Mouse (Mus musculus): ENCODE results near the gene Fry. TPM values are rescaled to one million over a fixed set of nuclear protein-coding genes. Genes with fewer than 3 reads are reported as not detected.

Fry gene
- polyA plus RNA-seq, 1 experiment from 2014 or later, result 8.6 TPM

- no peaks in the 10 kb centered on the region for H3K9me3 ChIP-seq
- no peak overlapping the region for H3K27ac ChIP-seq
- WGBS, result 64% methylated on average over 7 of the region's 7 CpGs
- H3K9ac ChIP-seq, result no peak overlapping the region
- H3K27me3 ChIP-seq (replicated peaks), result no peaks in the 10 kb centered on the region
- H3K36me3 ChIP-seq, result no peaks in the 10 kb centered on the region
- H3K4me1 ChIP-seq, result no peaks in the 10 kb centered on the region; the same call in 1 of the 2 replicates
- ATAC-seq (ENCODE audit: insufficient read depth, low FRiP score, low read depth), result peak; percentile 18; the same call in 1 of the 2 replicates
- H3K4me2 ChIP-seq, result no peak overlapping the region
- H3K4me3 ChIP-seq (replicated peaks), result no peak overlapping the region
Observed at GRCm38 (mm10) chr5:150287949-150288348, 169.5 kb downstream of the Fry start.

- no peak overlapping the region for H3K9ac ChIP-seq
- no peak overlapping the region for H3K4me2 ChIP-seq
- WGBS, result 75% methylated on average over 8 of the region's 8 CpGs
- H3K9me3 ChIP-seq, result no peaks in the 10 kb centered on the region
- H3K4me3 ChIP-seq (replicated peaks), result no peak overlapping the region
- H3K4me1 ChIP-seq, result no peaks in the 10 kb centered on the region; the same call in 1 of the 2 replicates
- H3K27me3 ChIP-seq (replicated peaks), result no peaks in the 10 kb centered on the region
- no peak overlapping the region for H3K27ac ChIP-seq
- no peaks in the 10 kb centered on the region for H3K36me3 ChIP-seq
- no peak for ATAC-seq (ENCODE audit: insufficient read depth, low FRiP score, low read depth)
Observed at GRCm38 (mm10) chr5:150289611-150290010, 171.2 kb downstream of the Fry start.

GRCm38 (mm10) chr5:150290494-150291199 is 172.2 kb downstream of the Fry start:
- Histone ChIP-seq H3K4me1 (peaks cover 8% of the 10 kb centered on the region), H3K27ac (no peak overlapping the region), H3K9me3 (no peaks in the 10 kb centered on the region), H3K4me2 (no peak overlapping the region), H3K9ac (no peak overlapping the region), H3K27me3 (replicated peaks) (no peaks in the 10 kb centered on the region), H3K36me3 (no peaks in the 10 kb centered on the region), H3K4me3 (replicated peaks) (no peak overlapping the region)
- ATAC-seq (ENCODE audit: insufficient read depth, low FRiP score, low read depth), result no peak
- WGBS, result 76% methylated on average over 4 of the region's 4 CpGs

- H3K9me3 ChIP-seq, result no peaks in the 10 kb centered on the region
- H3K9ac ChIP-seq, result no peak overlapping the region
- H3K27me3 ChIP-seq (replicated peaks), result no peaks in the 10 kb centered on the region
- ATAC-seq (ENCODE audit: insufficient read depth, low FRiP score, low read depth), result no peak
- H3K4me1 ChIP-seq, result peaks cover 9% of the 10 kb centered on the region
- 82% methylated on average over 6 of the region's 6 CpGs for WGBS
- H3K36me3 ChIP-seq, result no peaks in the 10 kb centered on the region
- H3K4me2 ChIP-seq, result no peak overlapping the region
- H3K27ac ChIP-seq, result no peak overlapping the region
- no peak overlapping the region for H3K4me3 ChIP-seq (replicated peaks)
Observed at GRCm38 (mm10) chr5:150291216-150291615, 172.8 kb downstream of the Fry start.

GRCm38 (mm10) chr5:150292186-150292585 is 173.7 kb downstream of the Fry start:
- Histone ChIP-seq H3K9ac (no peak overlapping the region), H3K27me3 (replicated peaks) (no peaks in the 10 kb centered on the region), H3K4me1 (peaks cover 9% of the 10 kb centered on the region), H3K4me3 (replicated peaks) (no peak overlapping the region), H3K36me3 (no peaks in the 10 kb centered on the region), H3K4me2 (no peak overlapping the region), H3K27ac (no peak overlapping the region), H3K9me3 (no peaks in the 10 kb centered on the region)
- WGBS, result 28% methylated on average over 3 of the region's 3 CpGs
- ATAC-seq (ENCODE audit: insufficient read depth, low FRiP score, low read depth), result no peak

GRCm38 (mm10) chr5:150294306-150294705 is 175.9 kb downstream of the Fry start:
- Histone ChIP-seq H3K36me3 (no peaks in the 10 kb centered on the region), H3K4me2 (no peak overlapping the region), H3K4me3 (replicated peaks) (no peak overlapping the region), H3K9me3 (no peaks in the 10 kb centered on the region), H3K4me1 (peaks cover 9% of the 10 kb centered on the region), H3K27me3 (replicated peaks) (no peaks in the 10 kb centered on the region), H3K27ac (no peak overlapping the region), H3K9ac (no peak overlapping the region)
- 77% methylated on average over 11 of the region's 11 CpGs for WGBS
- no peak for ATAC-seq (ENCODE audit: insufficient read depth, low FRiP score, low read depth)

- Histone ChIP-seq H3K9ac (no peak overlapping the region), H3K36me3 (no peaks in the 10 kb centered on the region), H3K4me2 (no peak overlapping the region), H3K27ac (peak overlapping the region; percentile 72), H3K9me3 (no peaks in the 10 kb centered on the region), H3K4me3 (replicated peaks) (no peak overlapping the region), H3K4me1 (peaks cover 9% of the 10 kb centered on the region), H3K27me3 (replicated peaks) (no peaks in the 10 kb centered on the region)
- no peak for ATAC-seq (ENCODE audit: insufficient read depth, low FRiP score, low read depth)
- WGBS, result 50% methylated on average over 11 of the region's 11 CpGs
Observed at GRCm38 (mm10) chr5:150295096-150295495, 176.7 kb downstream of the Fry start.

GRCm38 (mm10) chr5:150298969-150299368 is 180.5 kb downstream of the Fry start:
- H3K9me3 ChIP-seq, result no peaks in the 10 kb centered on the region
- peaks cover 9% of the 10 kb centered on the region; the same call in 1 of the 2 replicates for H3K4me1 ChIP-seq
- 74% methylated on average over 6 of the region's 6 CpGs for WGBS
- no peak overlapping the region for H3K9ac ChIP-seq
- H3K27ac ChIP-seq, result no peak overlapping the region
- no peak for ATAC-seq (ENCODE audit: insufficient read depth, low FRiP score, low read depth)
- no peaks in the 10 kb centered on the region for H3K27me3 ChIP-seq (replicated peaks)
- no peaks in the 10 kb centered on the region for H3K36me3 ChIP-seq
- no peak overlapping the region for H3K4me3 ChIP-seq (replicated peaks)
- H3K4me2 ChIP-seq, result no peak overlapping the region

GRCm38 (mm10) chr5:150302123-150302522 is 183.7 kb downstream of the Fry start:
- Histone ChIP-seq H3K27ac (no peak overlapping the region), H3K4me3 (replicated peaks) (no peak overlapping the region), H3K4me2 (no peak overlapping the region), H3K36me3 (no peaks in the 10 kb centered on the region), H3K9ac (no peak overlapping the region), H3K4me1 (no peaks in the 10 kb centered on the region), H3K27me3 (replicated peaks) (no peaks in the 10 kb centered on the region), H3K9me3 (no peaks in the 10 kb centered on the region)
- ATAC-seq (ENCODE audit: insufficient read depth, low FRiP score, low read depth), result no peak
- 84% methylated on average over 2 of the region's 2 CpGs for WGBS

- Histone ChIP-seq H3K9me3 (no peaks in the 10 kb centered on the region), H3K9ac (no peak overlapping the region), H3K4me2 (no peak overlapping the region), H3K4me1 (no peaks in the 10 kb centered on the region), H3K4me3 (replicated peaks) (no peak overlapping the region), H3K27me3 (replicated peaks) (no peaks in the 10 kb centered on the region), H3K27ac (no peak overlapping the region), H3K36me3 (no peaks in the 10 kb centered on the region)
- 70% methylated on average over 5 of the region's 5 CpGs for WGBS
- ATAC-seq (ENCODE audit: insufficient read depth, low FRiP score, low read depth), result no peak
Observed at GRCm38 (mm10) chr5:150302996-150303395, 184.6 kb downstream of the Fry start.

- H3K4me3 ChIP-seq (replicated peaks), result no peak overlapping the region
- no peaks in the 10 kb centered on the region for H3K4me1 ChIP-seq
- H3K9me3 ChIP-seq, result no peaks in the 10 kb centered on the region
- H3K27me3 ChIP-seq (replicated peaks), result no peaks in the 10 kb centered on the region
- 83% methylated on average over 5 of the region's 5 CpGs for WGBS
- no peak overlapping the region for H3K9ac ChIP-seq
- no peak for ATAC-seq (ENCODE audit: insufficient read depth, low FRiP score, low read depth)
- no peaks in the 10 kb centered on the region for H3K36me3 ChIP-seq
- no peak overlapping the region for H3K4me2 ChIP-seq
- H3K27ac ChIP-seq, result no peak overlapping the region
Observed at GRCm38 (mm10) chr5:150306497-150306896, 188.1 kb downstream of the Fry start.

- H3K36me3 ChIP-seq, result no peaks in the 10 kb centered on the region
- H3K4me2 ChIP-seq, result no peak overlapping the region
- no peak overlapping the region for H3K4me3 ChIP-seq (replicated peaks)
- no peak for ATAC-seq (ENCODE audit: insufficient read depth, low FRiP score, low read depth)
- no peaks in the 10 kb centered on the region for H3K9me3 ChIP-seq
- 66% methylated on average over 2 of the region's 2 CpGs for WGBS
- no peaks in the 10 kb centered on the region for H3K4me1 ChIP-seq
- no peak overlapping the region for H3K9ac ChIP-seq
- no peak overlapping the region for H3K27ac ChIP-seq
- no peaks in the 10 kb centered on the region for H3K27me3 ChIP-seq (replicated peaks)
Observed at GRCm38 (mm10) chr5:150313229-150313628, 194.8 kb downstream of the Fry start.

- no peak overlapping the region for H3K4me2 ChIP-seq
- no peak for ATAC-seq (ENCODE audit: insufficient read depth, low FRiP score, low read depth)
- no peak overlapping the region for H3K27ac ChIP-seq
- no peaks in the 10 kb centered on the region for H3K9me3 ChIP-seq
- H3K9ac ChIP-seq, result no peak overlapping the region
- 92% methylated on average over 6 of the region's 6 CpGs for WGBS
- no peaks in the 10 kb centered on the region for H3K27me3 ChIP-seq (replicated peaks)
- H3K4me3 ChIP-seq (replicated peaks), result no peak overlapping the region
- H3K36me3 ChIP-seq, result no peaks in the 10 kb centered on the region
- H3K4me1 ChIP-seq, result no peaks in the 10 kb centered on the region
Observed at GRCm38 (mm10) chr5:150314582-150314981, 196.1 kb downstream of the Fry start.

Measured in stomach, embryonic 15.5 days (tissue).